Mouse (Mus musculus): ENCODE measurements around the gene C1qtnf3. TPM values are rescaled to one million over a fixed set of nuclear protein-coding genes. Genes with fewer than 3 reads are reported as not detected.

The C1qtnf3 gene
- polyA plus RNA-seq, 2 experiments from 2014 or later = not detected

Other genes starting within 250 kb of the C1qtnf3 start
- gene Rai14, start 237.7 kb upstream of the C1qtnf3 start, polyA plus RNA-seq (2017; shearing (Covaris generic)) = 1 to 10 TPM in 1 of 2 experiments, under 1 TPM in 1; 0.99 to 1.5 TPM
- 1 to 10 TPM; 2.4 to 2.9 TPM for gene Amacr, start 29.4 kb downstream of the C1qtnf3 start, polyA plus RNA-seq (2017; shearing (Covaris generic))
- not detected for gene Slc45a2, start 48.4 kb downstream of the C1qtnf3 start, polyA plus RNA-seq (2017; shearing (Covaris generic))
- gene Rxfp3, start 85.7 kb downstream of the C1qtnf3 start, polyA plus RNA-seq (2017; shearing (Covaris generic)) = not detected
- gene Adamts12, start 112.5 kb downstream of the C1qtnf3 start, polyA plus RNA-seq (2017; shearing (Covaris generic)) = under 1 TPM in 1 of 2 experiments, not detected in 1; 0.08 TPM